Mouse (Mus musculus): Measurements from ENCODE around the gene Pgs1. TPM values are rescaled to one million over a fixed set of nuclear protein-coding genes. Genes with fewer than 3 reads are reported as not detected.

Gene Pgs1
- polyA plus RNA-seq, 1 experiment from 2014 or later, result 14.6 TPM

DNA sequence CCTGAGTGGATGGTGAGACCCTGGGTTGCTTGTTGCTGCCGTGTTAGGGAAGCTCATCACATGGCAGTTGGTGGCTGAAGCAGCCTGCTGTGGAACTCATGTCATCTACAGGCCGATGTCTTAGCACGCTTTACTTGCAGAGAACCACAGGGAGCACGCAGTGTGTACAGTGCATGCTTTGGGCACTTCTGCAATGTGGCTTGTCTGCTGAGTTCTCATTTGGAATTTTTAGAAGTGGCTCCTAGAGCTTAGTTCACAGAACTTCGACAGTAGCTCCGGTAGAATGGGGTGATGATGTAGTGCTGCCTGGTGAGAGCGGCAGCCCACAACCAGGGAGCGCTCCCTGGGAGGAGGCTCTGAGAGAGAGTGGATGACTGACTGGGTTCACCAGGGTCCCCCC lies 22.8 kb downstream of the Pgs1 start:
- no peak for ATAC-seq (ENCODE audit: insufficient read depth)
- H3K4me3 ChIP-seq (replicated peaks), result no peak overlapping the region
- H3K36me3 ChIP-seq (replicated peaks), result peaks cover 58% of the 10 kb centered on the region
- no peak overlapping the region for H3K4me2 ChIP-seq
- H3K27ac ChIP-seq (replicated peaks), result 0 out of 2 replicates have a peak overlapping the region, but pooled peaks have one; percentile 59
- H3K9ac ChIP-seq, result no peak overlapping the region
- H3K4me1 ChIP-seq (replicated peaks), result peaks cover 60% of the 10 kb centered on the region
- H3K27me3 ChIP-seq, result no peaks in the 10 kb centered on the region
- WGBS (ENCODE audit: insufficient replicate concordance), result 86% methylated on average over 8 of the region's 8 CpGs
- no peaks in the 10 kb centered on the region for H3K9me3 ChIP-seq (replicated peaks)

DNA sequence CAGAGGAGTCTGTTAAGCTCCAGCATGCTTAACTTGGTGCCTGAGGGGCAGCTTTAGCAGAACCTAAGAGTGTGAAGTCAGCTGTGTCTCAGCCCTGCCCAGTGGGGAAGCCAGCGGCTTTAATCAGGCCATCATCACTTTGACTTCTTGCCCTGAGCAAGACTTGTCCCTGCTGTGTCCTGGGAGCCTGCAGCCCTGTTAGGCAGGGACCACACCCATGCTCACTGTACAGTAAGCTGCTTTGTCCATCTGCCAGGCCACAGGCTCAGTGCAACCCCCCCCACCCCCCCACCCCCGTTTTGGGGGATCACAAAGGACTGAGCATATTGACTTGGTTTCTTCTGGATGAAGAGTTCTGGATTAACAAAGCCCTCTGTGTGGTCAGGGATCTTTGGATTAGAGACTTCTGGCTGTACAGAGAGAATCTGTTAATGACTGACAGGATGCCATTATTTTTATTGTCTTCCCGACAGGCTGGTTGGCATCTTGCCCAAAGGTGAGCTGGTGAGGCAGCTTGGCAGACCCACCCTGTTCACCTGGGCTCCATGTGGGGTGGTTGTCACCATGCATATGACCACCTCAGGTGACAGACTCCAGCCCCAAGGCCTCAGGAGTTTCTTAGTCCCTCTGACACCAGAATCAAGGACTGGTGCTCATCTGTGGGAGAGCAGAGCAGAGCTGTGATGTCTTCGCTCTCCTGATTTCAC lies 23.9 kb downstream of the Pgs1 start:
- Histone ChIP-seq H3K4me1 (replicated peaks) (peaks cover 66% of the 10 kb centered on the region), H3K27me3 (no peaks in the 10 kb centered on the region), H3K36me3 (replicated peaks) (peaks cover 57% of the 10 kb centered on the region), H3K9ac (no peak overlapping the region), H3K9me3 (replicated peaks) (no peaks in the 10 kb centered on the region), H3K4me2 (no peak overlapping the region), H3K4me3 (replicated peaks) (no peak overlapping the region), H3K27ac (replicated peaks) (no peak overlapping the region)
- no peak for ATAC-seq (ENCODE audit: insufficient read depth)
- 57% methylated on average over 4 of the region's 4 CpGs for WGBS (ENCODE audit: insufficient replicate concordance)

GRCm38 (mm10) chr11:118012595-118012994 lies 26.5 kb downstream of the Pgs1 start:
- H3K27ac ChIP-seq (replicated peaks), result no peak overlapping the region
- H3K9ac ChIP-seq, result no peak overlapping the region
- 83% methylated on average over 1 of the region's 1 CpGs for WGBS (ENCODE audit: insufficient replicate concordance)
- peaks cover 57% of the 10 kb centered on the region for H3K36me3 ChIP-seq (replicated peaks)
- H3K9me3 ChIP-seq (replicated peaks), result no peaks in the 10 kb centered on the region
- ATAC-seq (ENCODE audit: insufficient read depth), result no peak
- H3K27me3 ChIP-seq, result no peaks in the 10 kb centered on the region
- no peak overlapping the region for H3K4me2 ChIP-seq
- no peak overlapping the region for H3K4me3 ChIP-seq (replicated peaks)
- H3K4me1 ChIP-seq (replicated peaks), result peaks cover 69% of the 10 kb centered on the region

- H3K4me3 ChIP-seq (replicated peaks), result no peak overlapping the region
- ATAC-seq (ENCODE audit: insufficient read depth), result no peak
- no peaks in the 10 kb centered on the region for H3K9me3 ChIP-seq (replicated peaks)
- H3K4me2 ChIP-seq, result no peak overlapping the region
- 62% methylated on average over 2 of the region's 2 CpGs for WGBS (ENCODE audit: insufficient replicate concordance)
- peaks cover 61% of the 10 kb centered on the region for H3K4me1 ChIP-seq (replicated peaks)
- peaks cover 65% of the 10 kb centered on the region for H3K36me3 ChIP-seq (replicated peaks)
- H3K27me3 ChIP-seq, result no peaks in the 10 kb centered on the region
- no peak overlapping the region for H3K27ac ChIP-seq (replicated peaks)
- no peak overlapping the region for H3K9ac ChIP-seq
Measured at GRCm38 (mm10) chr11:118013339-118013738, 27.2 kb downstream of the Pgs1 start.

DNA sequence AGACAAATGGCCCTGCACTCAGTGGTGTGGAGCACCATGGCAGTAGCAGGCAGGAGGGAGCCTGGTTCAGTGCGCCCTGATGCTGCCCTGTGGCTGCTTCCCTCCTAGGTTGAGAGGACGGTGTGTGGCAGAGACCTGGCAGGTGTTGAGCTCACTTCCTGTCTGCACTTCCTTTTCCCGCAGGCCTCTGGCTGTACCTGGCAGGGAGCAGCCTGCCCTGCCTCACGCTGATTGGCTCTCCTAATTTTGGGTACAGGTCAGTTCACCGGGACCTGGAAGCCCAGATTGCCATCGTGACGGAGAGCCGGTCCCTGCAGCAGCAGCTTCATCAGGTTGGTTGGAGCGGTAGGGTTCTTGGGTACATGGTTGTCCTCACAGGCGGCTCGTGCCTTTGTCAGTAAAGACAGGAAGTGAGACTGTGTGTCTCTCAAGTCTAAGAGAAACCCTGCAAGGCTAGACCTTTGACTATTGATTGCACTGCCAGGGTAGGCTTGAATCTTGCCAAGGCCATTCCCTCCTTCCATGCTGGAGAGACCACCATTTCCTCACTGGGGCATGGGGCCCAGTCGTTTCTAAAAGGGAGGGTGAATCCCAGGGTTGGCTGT lies 28.4 kb downstream of the Pgs1 start:
- H3K4me1 ChIP-seq (replicated peaks), result peaks cover 50% of the 10 kb centered on the region
- WGBS (ENCODE audit: insufficient replicate concordance), result 65% methylated on average over 12 of the region's 12 CpGs

GRCm38 (mm10) chr11:118015381-118016145 lies 29.5 kb downstream of the Pgs1 start:
- Histone ChIP-seq H3K27ac (replicated peaks) (peak overlapping the region; percentile 33; the same call in 1 of the 2 replicates), H3K27me3 (no peaks in the 10 kb centered on the region), H3K4me3 (replicated peaks) (no peak overlapping the region), H3K9me3 (replicated peaks) (no peaks in the 10 kb centered on the region), H3K4me1 (replicated peaks) (peaks cover 41% of the 10 kb centered on the region), H3K9ac (no peak overlapping the region), H3K4me2 (no peak overlapping the region), H3K36me3 (replicated peaks) (peaks cover 68% of the 10 kb centered on the region)
- 65% methylated on average over 8 of the region's 8 CpGs for WGBS (ENCODE audit: insufficient replicate concordance)
- no peak for ATAC-seq (ENCODE audit: insufficient read depth)

More for the DNA sequence above, 28.4 kb downstream of the Pgs1 start:
- no peaks in the 10 kb centered on the region for H3K9me3 ChIP-seq (replicated peaks)
- ATAC-seq (ENCODE audit: insufficient read depth), result no peak
- H3K36me3 ChIP-seq (replicated peaks), result peaks cover 68% of the 10 kb centered on the region
- no peaks in the 10 kb centered on the region for H3K27me3 ChIP-seq
- H3K4me3 ChIP-seq (replicated peaks), result no peak overlapping the region
- H3K27ac ChIP-seq (replicated peaks), result no peak overlapping the region
- H3K9ac ChIP-seq, result no peak overlapping the region
- no peak overlapping the region for H3K4me2 ChIP-seq

- Histone ChIP-seq H3K27me3 (no peaks in the 10 kb centered on the region), H3K27ac (replicated peaks) (no peak overlapping the region), H3K4me2 (no peak overlapping the region), H3K9ac (no peak overlapping the region), H3K36me3 (replicated peaks) (peaks cover 72% of the 10 kb centered on the region), H3K4me3 (replicated peaks) (no peak overlapping the region), H3K4me1 (replicated peaks) (peaks cover 27% of the 10 kb centered on the region), H3K9me3 (replicated peaks) (no peaks in the 10 kb centered on the region)
- no peak for ATAC-seq (ENCODE audit: insufficient read depth)
- WGBS (ENCODE audit: insufficient replicate concordance), result 88% methylated on average over 4 of the region's 4 CpGs
Measured at GRCm38 (mm10) chr11:118018328-118018727, 32.2 kb downstream of the Pgs1 start.

DNA sequence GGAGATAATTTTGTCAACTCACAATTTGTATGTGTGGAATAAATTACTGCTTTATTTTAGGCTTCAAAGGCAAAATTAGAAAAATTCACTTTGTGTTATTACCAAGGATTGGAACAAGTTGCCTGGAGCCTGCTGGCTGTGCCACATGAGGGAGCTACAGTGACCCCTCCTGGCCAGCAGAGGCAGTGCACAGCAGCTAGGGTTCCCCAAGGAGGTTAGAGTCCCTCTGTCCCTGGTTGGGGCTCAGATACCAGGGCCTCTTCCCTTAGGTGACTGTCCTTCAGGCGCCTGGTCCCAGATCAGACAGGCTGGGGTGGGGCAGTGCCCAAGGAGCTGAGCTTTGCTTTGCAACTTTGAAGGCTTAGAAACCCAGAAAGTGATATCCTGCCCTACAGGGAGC lies 35.7 kb downstream of the Pgs1 start:
- no peak overlapping the region for H3K4me2 ChIP-seq
- WGBS (ENCODE audit: insufficient replicate concordance), result 48% methylated on average over 1 of the region's 1 CpGs
- no peaks in the 10 kb centered on the region for H3K27me3 ChIP-seq
- H3K9ac ChIP-seq, result no peak overlapping the region
- H3K27ac ChIP-seq (replicated peaks), result no peak overlapping the region
- no peaks in the 10 kb centered on the region for H3K4me1 ChIP-seq (replicated peaks)
- no peaks in the 10 kb centered on the region for H3K9me3 ChIP-seq (replicated peaks)
- H3K4me3 ChIP-seq (replicated peaks), result no peak overlapping the region
- no peak for ATAC-seq (ENCODE audit: insufficient read depth)
- peaks cover 68% of the 10 kb centered on the region for H3K36me3 ChIP-seq (replicated peaks)

GRCm38 (mm10) chr11:118023475-118023874 lies 37.4 kb downstream of the Pgs1 start:
- Histone ChIP-seq H3K27ac (replicated peaks) (no peak overlapping the region), H3K36me3 (replicated peaks) (peaks cover 57% of the 10 kb centered on the region), H3K27me3 (no peaks in the 10 kb centered on the region), H3K9me3 (replicated peaks) (no peaks in the 10 kb centered on the region), H3K9ac (no peak overlapping the region), H3K4me2 (no peak overlapping the region), H3K4me1 (replicated peaks) (no peaks in the 10 kb centered on the region), H3K4me3 (replicated peaks) (no peak overlapping the region)
- 84% methylated on average over 7 of the region's 7 CpGs for WGBS (ENCODE audit: insufficient replicate concordance)
- ATAC-seq (ENCODE audit: insufficient read depth), result no peak

- H3K4me1 ChIP-seq (replicated peaks), result no peaks in the 10 kb centered on the region
- no peak overlapping the region for H3K4me2 ChIP-seq
- H3K9me3 ChIP-seq (replicated peaks), result no peaks in the 10 kb centered on the region
- H3K27me3 ChIP-seq, result no peaks in the 10 kb centered on the region
- ATAC-seq (ENCODE audit: insufficient read depth), result no peak
- WGBS (ENCODE audit: insufficient replicate concordance), result 90% methylated on average over 2 of the region's 2 CpGs
- peaks cover 54% of the 10 kb centered on the region for H3K36me3 ChIP-seq (replicated peaks)
- no peak overlapping the region for H3K4me3 ChIP-seq (replicated peaks)
- no peak overlapping the region for H3K9ac ChIP-seq
- H3K27ac ChIP-seq (replicated peaks), result no peak overlapping the region
Measured at GRCm38 (mm10) chr11:118024111-118024510, 38.0 kb downstream of the Pgs1 start.

GRCm38 (mm10) chr11:118029170-118029569 lies 43.1 kb downstream of the Pgs1 start:
- Histone ChIP-seq H3K4me3 (replicated peaks) (no peak overlapping the region), H3K9ac (no peak overlapping the region), H3K36me3 (replicated peaks) (peaks cover 16% of the 10 kb centered on the region), H3K4me2 (no peak overlapping the region), H3K9me3 (replicated peaks) (no peaks in the 10 kb centered on the region), H3K4me1 (replicated peaks) (no peaks in the 10 kb centered on the region), H3K27me3 (no peaks in the 10 kb centered on the region), H3K27ac (replicated peaks) (no peak overlapping the region)
- WGBS (ENCODE audit: insufficient replicate concordance), result 86% methylated on average over 6 of the region's 6 CpGs
- no peak for ATAC-seq (ENCODE audit: insufficient read depth)

All from liver, embryonic 15.5 days (tissue).